Mouse (Mus musculus) testis, adult 2 months (tissue): ENCODE measurements around the gene Usp34.

Experiments used
- CTCF ChIP-seq: fragments of 200-500 bp; IDR thresholded peaks from 2 replicates; pipeline ENCODE4 v1.5.1; 2012; ENCODE audit warnings: low read depth, mild to moderate bottlenecking, inconsistent platforms, low read length, moderate library complexity; ENCODE audit not compliant: control insufficient read depth, insufficient read depth, insufficient replicate concordance
- POLR2A ChIP-seq: fragments of 200-500 bp; IDR thresholded peaks from 2 replicates; pipeline ENCODE4 v1.6.1; 2012; ENCODE audit warnings: low read depth, mild to moderate bottlenecking, inconsistent platforms, low read length, moderate library complexity; ENCODE audit not compliant: control insufficient read depth

- no peak for TF ChIP-seq POLR2A
- no peak for TF ChIP-seq CTCF
Measured at GRCm38 (mm10) chr11:23303126-23303525, 3.6 kb upstream of the Usp34 start.
